In the genomic region with DNA sequence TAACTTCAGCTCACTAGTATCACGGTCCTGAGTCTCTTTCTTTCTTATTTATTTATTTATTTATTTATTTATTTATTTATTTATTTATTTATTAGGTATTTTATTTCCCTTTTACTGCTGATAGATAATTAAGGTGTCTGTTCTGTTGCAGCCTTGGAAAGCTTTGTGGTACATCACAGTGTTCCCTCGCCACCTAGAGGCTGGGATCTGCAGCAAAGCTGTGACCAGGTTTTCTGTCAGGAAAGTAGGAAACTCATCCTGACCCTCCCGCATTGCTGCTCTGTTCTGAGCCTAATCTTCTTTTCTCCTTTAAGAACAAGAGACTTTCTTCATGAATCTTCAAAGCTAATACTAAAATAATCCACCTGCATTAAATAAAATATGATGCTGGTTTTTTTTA, we compare ENCODE assay signal across 8 mouse cellular contexts.
DNase-seq lines count a peak whose midpoint lies in the region; ATAC-seq lines count a peak whose summit lies in the region.

No protein-coding gene starts in this region.

- H3K9me3 ChIP-seq in hindbrain, embryonic 10.5 days, result no peaks in the 10 kb centered on the region
- H3K9me3 ChIP-seq in hindbrain, embryonic 12.5 days (replicated peaks), result no peaks in the 10 kb centered on the region

- no peaks in the 10 kb centered on the region for H3K27me3 ChIP-seq in hindbrain, embryonic 10.5 days (ENCODE audit: insufficient read depth, poor library complexity, severe bottlenecking)
- no peaks in the 10 kb centered on the region for H3K27me3 ChIP-seq in hindbrain, embryonic 12.5 days

- H3K4me2 ChIP-seq in hindbrain, embryonic 12.5 days (replicated peaks), result no peak overlapping the region

- no peak for ATAC-seq in hindbrain, embryonic 12.5 days (ENCODE audit: low FRiP score)
- ATAC-seq in megakaryocyte-erythroid progenitor cell, adult 5-6 weeks (replicated peaks; ENCODE audit: low FRiP score, low TSS enrichment, poor library complexity, severe bottlenecking), result no peak

- H3K4me1 ChIP-seq in hindbrain, embryonic 10.5 days (replicated peaks), result no peaks in the 10 kb centered on the region
- H3K4me1 ChIP-seq in hindbrain, embryonic 12.5 days, result no peaks in the 10 kb centered on the region

- H3K27ac ChIP-seq in hindbrain, embryonic 10.5 days, result no peak overlapping the region
- H3K27ac ChIP-seq in hindbrain, embryonic 12.5 days, result no peak overlapping the region

- no peak overlapping the region for H3K9ac ChIP-seq in hindbrain, embryonic 12.5 days

- H3K36me3 ChIP-seq in hindbrain, embryonic 10.5 days, result no peaks in the 10 kb centered on the region
- no peaks in the 10 kb centered on the region for H3K36me3 ChIP-seq in hindbrain, embryonic 12.5 days

- DNase-seq in hindbrain, embryonic 10.5 days (ENCODE audit: low spot score), result peak; percentile 18
- peak; percentile 19 for DNase-seq in ES-CJ7 (ENCODE audit: low read depth, low spot score)
- peak; percentile 50 for DNase-seq in embryo, embryonic 11 days
- peak; percentile 17 for DNase-seq in left cerebral cortex, adult 11 months (ENCODE audit: low spot score)
- DNase-seq in retina, postnatal 7 days (ENCODE audit: low read depth, low spot score), result peak; percentile 16
- no peak for DNase-seq in thymus, postnatal 14 days

- no peak overlapping the region for H3K4me3 ChIP-seq in hindbrain, embryonic 10.5 days
- no peak overlapping the region for H3K4me3 ChIP-seq in hindbrain, embryonic 12.5 days

- 72% methylated on average over 3 of the region's 3 CpGs for WGBS in hindbrain, embryonic 10.5 days
- WGBS in hindbrain, embryonic 12.5 days, result 83% methylated on average over 3 of the region's 3 CpGs
